ENCODE assay signal across 23 mouse cellular contexts in the genomic region with DNA sequence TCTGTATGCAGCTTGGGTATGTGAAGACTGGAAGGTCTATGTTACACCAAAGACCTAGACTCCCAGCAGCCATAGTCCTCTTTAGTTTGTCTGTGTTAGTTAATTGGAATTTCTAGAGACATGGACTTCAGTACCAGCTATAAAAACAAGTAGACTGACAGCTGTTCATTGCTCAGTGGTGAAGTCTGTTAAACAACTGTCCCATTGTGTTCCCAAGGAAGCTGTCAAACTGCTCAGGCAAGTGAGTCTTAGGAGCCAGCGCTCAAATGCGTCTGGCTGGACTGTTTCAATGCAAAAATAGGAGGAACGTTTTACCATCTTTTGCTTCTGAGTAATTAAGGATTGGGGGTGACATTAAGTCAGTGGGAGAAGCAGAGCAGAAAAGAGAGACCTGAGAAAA.
DNase-seq lines count a peak whose midpoint lies in the region; ATAC-seq and TF ChIP-seq lines count a peak whose summit lies in the region.
"Had no signal": no experiment of that assay in that cellular context is flagged by ENCODE, and none has a peak within 500 bp of the region (broad histone marks: within the 10 kb centered on the region; RNA-seq: fewer than 3 reads in every experiment).

No protein-coding gene starts in this region.

- no peak overlapping the region for H3K9ac ChIP-seq in forebrain, embryonic 14.5 days (ENCODE audit: low read length)
- H3K9ac ChIP-seq in forebrain, postnatal 0 days = no peak overlapping the region
- no peak overlapping the region for H3K9ac ChIP-seq in intestine, embryonic 14.5 days (ENCODE audit: low read length)
- H3K9ac ChIP-seq: liver, embryonic 15.5 days; midbrain, embryonic 13.5 days; neural tube, embryonic 15.5 days had no signal

- 13% methylated on average over 3 of the region's 3 CpGs for whole genome bisulfite sequencing in forebrain, embryonic 14.5 days
- WGBS in forebrain, postnatal 0 days = 18% methylated on average over 3 of the region's 3 CpGs
- WGBS in intestine, embryonic 14.5 days = 53% methylated on average over 3 of the region's 3 CpGs
- WGBS in cerebellum, adult 2 months = 52% methylated on average over 3 of the region's 3 CpGs

- no peaks in the 10 kb centered on the region for H3K36me3 ChIP-seq in forebrain, embryonic 14.5 days (ENCODE audit: control insufficient read depth, insufficient read depth, low read length)
- H3K36me3 ChIP-seq in forebrain, postnatal 0 days (ENCODE audit: insufficient read depth) = no peaks in the 10 kb centered on the region
- H3K36me3 ChIP-seq in intestine, embryonic 14.5 days (ENCODE audit: control insufficient read depth, insufficient read depth, low read length) = no peaks in the 10 kb centered on the region
- H3K36me3 ChIP-seq in myocyte (ENCODE audit: control insufficient read depth, insufficient read depth) = no peaks in the 10 kb centered on the region
- H3K36me3 ChIP-seq: G1E; liver, embryonic 15.5 days; midbrain, embryonic 13.5 days; neural tube, embryonic 15.5 days had no signal

- H3K4me3 ChIP-seq in forebrain, embryonic 14.5 days (ENCODE audit: low read depth, low read length) = no peak overlapping the region
- no peak overlapping the region for H3K4me3 ChIP-seq in forebrain, postnatal 0 days (ENCODE audit: low read depth, low read length)
- no peak overlapping the region for H3K4me3 ChIP-seq in intestine, embryonic 14.5 days (ENCODE audit: low read depth, low read length)
- H3K4me3 ChIP-seq in myocyte = no peak overlapping the region
- no peak overlapping the region for H3K4me3 ChIP-seq in cerebellum, adult 2 months (replicated peaks; ENCODE audit: insufficient read depth, low read depth, low read length)
- H3K4me3 ChIP-seq: left cerebral cortex, adult 2 months; liver, embryonic 15.5 days; midbrain, embryonic 13.5 days; neural tube, embryonic 15.5 days had no signal

- no peak for ATAC-seq in forebrain, embryonic 14.5 days
- no peak for ATAC-seq in forebrain, postnatal 0 days
- ATAC-seq in intestine, embryonic 14.5 days (replicated peaks; ENCODE audit: low FRiP score, low TSS enrichment, low read depth) = peak; percentile 76; the same call in 1 of the 2 replicates
- ATAC-seq: hindbrain, embryonic 16.5 days; midbrain, embryonic 13.5 days had no signal

- H3K4me1 ChIP-seq in forebrain, embryonic 14.5 days (ENCODE audit: control insufficient read depth, insufficient read depth, low read length) = no peaks in the 10 kb centered on the region
- no peaks in the 10 kb centered on the region for H3K4me1 ChIP-seq in forebrain, postnatal 0 days (ENCODE audit: insufficient read depth)
- H3K4me1 ChIP-seq in intestine, embryonic 14.5 days (replicated peaks; ENCODE audit: control insufficient read depth, insufficient read depth, low read length) = no peaks in the 10 kb centered on the region
- H3K4me1 ChIP-seq in cerebellum, adult 2 months (ENCODE audit: control insufficient read depth, insufficient read depth, low read length) = no peaks in the 10 kb centered on the region
- H3K4me1 ChIP-seq: liver, embryonic 15.5 days; midbrain, embryonic 13.5 days; neural tube, embryonic 15.5 days had no signal

- no peak for TF ChIP-seq POLR2A in myocyte (IDR thresholded peaks at IDR 0.05; ENCODE audit: insufficient read length, low read depth)
- no peak for TF ChIP-seq POLR2A in cerebellum, adult 2 months (IDR thresholded peaks at IDR 0.05; ENCODE audit: borderline replicate concordance, insufficient read depth, low read length)

- H3K79me2 ChIP-seq in myocyte (ENCODE audit: control insufficient read depth, insufficient read depth) = no peaks in the 10 kb centered on the region

- H3K9me3 ChIP-seq in forebrain, embryonic 14.5 days (replicated peaks; ENCODE audit: control insufficient read depth, low read length) = no peaks in the 10 kb centered on the region
- no peaks in the 10 kb centered on the region for H3K9me3 ChIP-seq in forebrain, postnatal 0 days (ENCODE audit: low read length)
- no peaks in the 10 kb centered on the region for H3K9me3 ChIP-seq in intestine, embryonic 14.5 days (ENCODE audit: control insufficient read depth, low read length)
- H3K9me3 ChIP-seq: G1E; liver, embryonic 15.5 days; midbrain, embryonic 13.5 days; neural tube, embryonic 15.5 days had no signal

- peak; percentile 9 for DNase-seq in forebrain, embryonic 14.5 days (ENCODE audit: low spot score)
- no peak for DNase-seq in forebrain, postnatal 0 days
- peak; percentile 8 for DNase-seq in embryo, embryonic 9.5 days (ENCODE audit: extremely low spot score)
- DNase-seq in intestine, embryonic 14.5 days (ENCODE audit: low spot score) = no peak
- no peak for DNase-seq in right cerebral cortex, adult 2 months (ENCODE audit: low spot score in 2 of 2)
- no peak for DNase-seq in cerebellum, postnatal 10 days
- DNase-seq in cerebellum, adult 2 months = no peak
- DNase-seq: adrenal gland, postnatal 25 days; cerebellum, adult 8-10 months; gastrocnemius, postnatal 14 days; kidney, adult 9 months; kidney, postnatal 25 days; left cerebral cortex, postnatal 4 days; lung, postnatal 10 days; right cerebral cortex, postnatal 4 days had no signal

- no peaks in the 10 kb centered on the region for H3K27me3 ChIP-seq in forebrain, embryonic 14.5 days (replicated peaks; ENCODE audit: control insufficient read depth, insufficient read depth, low read length)
- no peaks in the 10 kb centered on the region for H3K27me3 ChIP-seq in forebrain, postnatal 0 days (ENCODE audit: insufficient read depth, low read length)
- no peaks in the 10 kb centered on the region for H3K27me3 ChIP-seq in intestine, embryonic 14.5 days (replicated peaks; ENCODE audit: control insufficient read depth, insufficient read depth, low read length)
- H3K27me3 ChIP-seq in myocyte (ENCODE audit: control insufficient read depth, insufficient read depth, insufficient read length) = no peaks in the 10 kb centered on the region
- H3K27me3 ChIP-seq in cerebellum, adult 2 months (ENCODE audit: control insufficient read depth, insufficient read depth, low read length) = no peaks in the 10 kb centered on the region
- H3K27me3 ChIP-seq: liver, embryonic 15.5 days; midbrain, embryonic 13.5 days; neural tube, embryonic 15.5 days had no signal

- no peak for TF ChIP-seq CTCF in forebrain, postnatal 0 days (IDR thresholded peaks at IDR 0.05; ENCODE audit: low read depth)
- TF ChIP-seq CTCF in cerebellum, adult 2 months (IDR thresholded peaks at IDR 0.05; ENCODE audit: borderline replicate concordance, insufficient read depth, low read depth, low read length) = no peak

- H3ac ChIP-seq in myocyte (ENCODE audit: control insufficient read depth, insufficient read length) = no peak overlapping the region

- no peak overlapping the region for H3K27ac ChIP-seq in forebrain, embryonic 14.5 days (ENCODE audit: low read depth, low read length)
- H3K27ac ChIP-seq in forebrain, postnatal 0 days (ENCODE audit: low read depth, low read length) = no peak overlapping the region
- H3K27ac ChIP-seq in intestine, embryonic 14.5 days (ENCODE audit: low read depth) = peak overlapping the region; percentile 22; the same call in 1 of the 2 replicates
- no peak overlapping the region for H3K27ac ChIP-seq in cerebellum, adult 2 months (ENCODE audit: insufficient read depth, low read length)
- H3K27ac ChIP-seq: left cerebral cortex, adult 2 months; liver, embryonic 15.5 days; midbrain, embryonic 13.5 days; neural tube, embryonic 15.5 days; stomach, postnatal 0 days had no signal

- H3K4me2 ChIP-seq in forebrain, embryonic 14.5 days (ENCODE audit: low read length) = no peak overlapping the region
- H3K4me2 ChIP-seq in forebrain, postnatal 0 days (ENCODE audit: low read depth) = no peak overlapping the region
- no peak overlapping the region for H3K4me2 ChIP-seq in intestine, embryonic 14.5 days (ENCODE audit: low read length)
- peak overlapping the region; percentile 6 for H3K4me2 ChIP-seq in myocyte (ENCODE audit: low read depth)
- H3K4me2 ChIP-seq: liver, embryonic 15.5 days; midbrain, embryonic 13.5 days; neural tube, embryonic 15.5 days had no signal

TF ChIP-seq in myocyte, 11 proteins besides CTCF, POLR2A, EP300 and RAD21:
- TF ChIP-seq MYOG (IDR thresholded peaks at IDR 0.05; ENCODE audit: control insufficient read depth in 1 of 3, insufficient read depth in 1 of 3, insufficient read length in 2 of 3, low read depth in 2 of 3) (no peak), TCF3 (IDR thresholded peaks at IDR 0.05; ENCODE audit: insufficient read length, low read depth) (no peak), MYOD1 (IDR thresholded peaks at IDR 0.05; ENCODE audit: control insufficient read depth in 1 of 3, insufficient read length in 2 of 3, low read depth in 2 of 3) (peak in 1 of 3 experiments; percentile 11), REST (IDR thresholded peaks at IDR 0.05; ENCODE audit: insufficient read depth, insufficient read length) (no peak), POLR2AphosphoS2 (IDR thresholded peaks at IDR 0.05; ENCODE audit: insufficient read length, low read depth) (no peak), CEBPB (IDR thresholded peaks at IDR 0.05; ENCODE audit: insufficient read depth, poor library complexity, severe bottlenecking) (no peak), MAX (IDR thresholded peaks at IDR 0.05; ENCODE audit: low read depth) (no peak), SRF (IDR thresholded peaks at IDR 0.05; ENCODE audit: control insufficient read depth, insufficient read length, low read depth) (no peak)

Comparison
In these comparisons a context has a peak if more than half of its experiments do, and no peak if none do; other contexts are left out.
1. DNase-seq: peak in forebrain, embryonic 14.5 days (single experiment) and embryo, embryonic 9.5 days (single experiment); none in forebrain, postnatal 0 days (single experiment), intestine, embryonic 14.5 days (single experiment), right cerebral cortex, adult 2 months (0 of 2), cerebellum, postnatal 10 days (0 of 2) and cerebellum, adult 2 months (0 of 2).